Mouse (Mus musculus) induced T-regulatory cell, adult 2 months (primary cell): Measurements from ENCODE around the gene Aire.

Experiments
- DNase-seq: peaks from one replicate; pipeline ENCODE4 v3.0.0-alpha.2; 2012; ENCODE audit warnings: low read depth

Gene Aire

DNA sequence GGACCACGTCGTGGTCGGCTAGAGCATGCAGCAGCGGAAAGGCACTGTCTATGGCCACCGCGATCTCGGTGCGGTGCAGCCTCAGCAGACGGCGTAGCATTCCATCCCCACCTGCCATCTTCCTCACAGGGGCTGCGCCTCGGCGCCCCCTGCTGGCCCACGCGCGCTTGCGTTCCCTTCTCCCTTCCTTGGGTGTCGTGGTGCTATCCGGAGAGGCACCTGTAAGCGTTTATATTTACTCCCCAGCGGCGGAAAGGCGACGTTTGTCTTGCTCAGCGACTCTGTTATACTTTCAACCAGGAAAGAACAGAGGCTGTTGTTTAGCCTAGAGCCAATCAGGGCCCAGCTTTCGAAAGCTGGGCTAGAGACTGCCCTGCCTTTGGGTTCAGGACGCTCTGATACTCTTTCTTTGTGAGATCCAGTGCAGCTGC lies at the start of gene Aire:
TSS of gene Aire (minus strand) at position 205 of the 431 bp plus-strand sequence.
- DNase-seq, result peak; percentile 85

GRCm38 (mm10) chr10:78092725-78093029 lies 49.3 kb upstream of the Aire start:
- peak; percentile 84 for DNase-seq

DNA sequence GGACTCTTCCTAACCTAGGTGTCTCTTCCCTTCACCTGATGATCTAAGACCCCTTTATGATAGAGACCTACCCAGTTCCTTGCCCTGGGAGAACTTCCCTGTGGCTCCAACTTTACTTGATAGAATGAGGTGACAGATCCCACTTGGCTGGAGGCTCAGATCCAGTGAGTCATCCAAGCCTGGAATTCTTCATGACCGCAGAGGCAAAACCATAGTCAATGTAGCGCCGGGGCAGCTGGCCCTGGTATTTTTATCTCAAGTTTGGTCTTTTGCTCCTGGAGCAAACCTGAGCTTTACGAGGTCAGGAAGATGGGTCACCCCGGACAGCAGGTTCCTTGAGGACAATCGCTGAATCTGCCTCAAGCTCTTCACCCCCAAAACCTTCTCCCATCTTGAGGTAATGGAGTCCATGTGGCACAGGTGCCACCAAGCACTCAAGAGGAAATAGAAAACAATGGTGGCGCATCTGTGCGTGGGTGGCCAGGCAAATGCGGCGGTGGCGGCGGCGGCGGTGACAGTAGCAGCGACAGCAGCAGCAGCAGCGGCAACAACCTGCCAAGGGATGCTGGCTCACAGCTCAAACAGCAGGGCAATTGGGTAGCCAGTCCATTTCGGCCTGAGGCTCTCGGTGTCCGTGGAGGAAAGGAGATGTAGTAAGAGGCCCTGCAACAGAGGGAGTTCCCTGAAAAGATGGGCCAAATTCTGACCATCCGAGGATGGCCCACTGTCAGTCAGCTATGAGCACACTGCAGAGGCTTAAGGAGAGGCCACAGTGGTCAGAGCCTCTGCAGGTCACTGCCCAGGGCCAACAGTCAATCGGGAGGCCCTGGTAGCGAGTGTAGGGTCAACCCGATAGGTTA lies 48.7 kb upstream of the Aire start:
- DNase-seq, result peak; percentile 55

DNA sequence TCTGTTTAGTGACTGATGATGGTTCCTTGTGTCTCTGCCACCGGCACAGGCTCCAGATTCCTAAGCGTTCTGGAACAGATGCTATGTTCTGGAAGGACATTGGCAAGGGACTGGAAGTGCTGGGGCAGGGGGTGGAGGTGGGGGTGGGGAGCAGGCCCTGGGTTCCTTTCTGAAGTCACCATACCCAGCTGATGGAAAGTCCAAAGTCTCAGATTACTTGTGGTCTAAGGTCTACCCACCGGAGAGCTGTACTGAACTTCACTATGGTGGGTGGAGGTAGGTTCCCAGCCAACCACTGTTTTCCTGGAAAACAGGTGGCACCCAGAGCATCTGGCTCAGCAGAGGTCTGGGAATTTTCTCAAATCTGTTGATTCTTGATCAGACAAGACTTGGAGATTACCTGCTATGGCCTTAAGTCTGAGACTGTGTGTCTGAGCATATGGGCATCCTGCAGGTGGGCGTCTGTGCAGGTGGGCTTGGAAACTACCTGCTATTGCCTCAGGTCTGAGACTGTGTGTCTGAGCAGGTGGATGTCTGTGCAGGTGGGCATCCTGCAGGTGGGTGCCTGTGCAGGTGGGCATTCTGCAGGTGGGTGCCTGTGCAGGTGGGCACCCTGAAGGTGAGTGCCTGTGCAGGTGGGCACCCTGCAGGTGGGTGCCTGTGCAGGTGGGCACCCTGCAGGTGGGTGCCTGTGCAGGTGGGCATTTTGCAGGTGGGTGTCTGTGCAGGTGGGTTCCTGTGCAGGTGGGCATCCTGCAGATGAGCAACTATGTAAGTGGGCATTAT lies 47.5 kb upstream of the Aire start:
- DNase-seq, result no peak

DNA sequence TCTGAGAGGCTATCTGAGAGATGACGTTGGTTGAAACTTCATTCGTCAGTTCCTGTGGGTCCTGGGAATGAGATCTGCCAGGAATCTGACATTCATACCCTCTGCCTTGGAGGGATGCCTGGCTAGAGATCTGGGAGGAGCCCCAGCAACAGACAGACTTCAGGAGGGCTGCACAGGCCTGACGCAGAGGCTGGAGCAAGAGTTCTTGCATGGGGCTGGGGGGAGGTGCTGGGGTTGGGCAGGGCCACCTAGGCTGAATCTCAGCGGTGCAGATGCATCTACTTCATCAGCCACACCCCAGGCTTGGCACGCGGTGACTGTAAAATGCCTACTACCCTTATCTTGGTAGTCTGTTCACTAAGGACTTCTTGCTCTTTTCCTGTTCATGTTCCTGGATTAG lies 46.8 kb upstream of the Aire start:
- DNase-seq, result peak; percentile 52

- peak; percentile 81 for DNase-seq
These were observed 43.7 kb upstream of the Aire start for GRCm38 (mm10) chr10:78087101-78087511.

GRCm38 (mm10) chr10:78086444-78087061 lies 43.1 kb upstream of the Aire start:
- DNase-seq, result peak; percentile 91

DNA sequence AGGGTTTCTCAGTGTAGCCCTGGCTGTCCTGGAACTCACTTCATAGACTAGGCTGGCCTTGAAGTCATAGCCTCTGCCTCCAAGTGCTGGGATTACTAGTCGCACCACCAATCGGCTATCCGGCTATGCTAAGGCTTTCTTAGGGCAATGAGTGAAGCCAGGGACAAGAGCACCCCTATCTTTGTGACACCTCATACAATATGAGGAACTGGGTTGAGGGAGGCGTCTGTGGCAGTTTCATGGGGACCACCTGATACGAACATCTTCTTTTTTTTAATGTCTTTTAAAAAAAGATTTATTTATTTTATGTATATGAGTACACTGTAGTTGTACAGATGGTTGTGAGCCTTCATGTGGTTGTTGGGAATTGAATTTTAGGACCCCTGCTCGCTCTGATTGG lies 42.3 kb upstream of the Aire start:
- DNase-seq, result peak; percentile 13

- DNase-seq, result peak; percentile 16
These were observed 40.7 kb upstream of the Aire start for GRCm38 (mm10) chr10:78084073-78084472.

GRCm38 (mm10) chr10:78079955-78080591 lies 36.7 kb upstream of the Aire start:
- DNase-seq, result no peak

DNA sequence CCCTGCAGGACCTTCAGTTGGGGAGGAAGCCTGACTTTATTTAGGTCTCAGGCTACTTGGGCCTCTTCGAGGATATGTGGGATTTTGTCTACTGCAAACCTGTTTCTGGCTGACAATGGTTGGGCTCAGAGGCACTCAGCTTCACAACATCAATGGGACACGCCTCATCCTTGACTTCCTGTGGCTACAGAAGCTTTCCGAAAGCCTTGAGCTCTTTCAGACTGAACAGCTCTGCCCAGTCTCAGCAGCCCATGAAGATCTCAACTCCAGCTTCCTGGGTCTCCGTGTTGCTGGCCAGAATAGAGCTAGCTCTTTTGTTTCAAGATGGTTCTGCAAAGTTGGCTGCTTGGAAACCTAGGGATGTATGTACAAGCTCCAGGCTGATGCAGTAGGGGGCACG lies 34.9 kb upstream of the Aire start:
- DNase-seq, result peak; percentile 51

- no peak for DNase-seq
These were observed 34.5 kb upstream of the Aire start for GRCm38 (mm10) chr10:78077862-78078261.

- DNase-seq, result peak; percentile 82
These were observed 31.6 kb upstream of the Aire start for GRCm38 (mm10) chr10:78074977-78075376.

DNA sequence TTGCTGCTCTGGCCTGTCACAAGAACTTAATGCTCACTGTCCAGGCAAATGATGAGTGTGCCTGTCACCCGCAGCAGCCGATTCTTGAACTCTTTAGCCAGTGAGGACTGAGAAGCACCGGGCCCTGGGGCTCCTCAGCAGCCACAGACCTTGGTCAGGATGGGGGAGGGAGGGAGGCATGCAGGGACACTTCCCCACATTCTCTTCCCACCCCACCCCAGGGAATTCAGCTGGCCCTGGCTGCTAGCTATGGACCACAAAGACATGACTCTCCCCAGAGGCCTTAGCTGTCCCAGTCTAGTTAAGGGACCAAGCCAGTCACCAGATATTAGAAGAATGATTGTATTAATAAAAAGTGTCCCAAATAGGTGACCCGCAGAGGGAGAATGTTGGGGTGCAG lies 30.7 kb upstream of the Aire start:
- DNase-seq, result no peak

DNA sequence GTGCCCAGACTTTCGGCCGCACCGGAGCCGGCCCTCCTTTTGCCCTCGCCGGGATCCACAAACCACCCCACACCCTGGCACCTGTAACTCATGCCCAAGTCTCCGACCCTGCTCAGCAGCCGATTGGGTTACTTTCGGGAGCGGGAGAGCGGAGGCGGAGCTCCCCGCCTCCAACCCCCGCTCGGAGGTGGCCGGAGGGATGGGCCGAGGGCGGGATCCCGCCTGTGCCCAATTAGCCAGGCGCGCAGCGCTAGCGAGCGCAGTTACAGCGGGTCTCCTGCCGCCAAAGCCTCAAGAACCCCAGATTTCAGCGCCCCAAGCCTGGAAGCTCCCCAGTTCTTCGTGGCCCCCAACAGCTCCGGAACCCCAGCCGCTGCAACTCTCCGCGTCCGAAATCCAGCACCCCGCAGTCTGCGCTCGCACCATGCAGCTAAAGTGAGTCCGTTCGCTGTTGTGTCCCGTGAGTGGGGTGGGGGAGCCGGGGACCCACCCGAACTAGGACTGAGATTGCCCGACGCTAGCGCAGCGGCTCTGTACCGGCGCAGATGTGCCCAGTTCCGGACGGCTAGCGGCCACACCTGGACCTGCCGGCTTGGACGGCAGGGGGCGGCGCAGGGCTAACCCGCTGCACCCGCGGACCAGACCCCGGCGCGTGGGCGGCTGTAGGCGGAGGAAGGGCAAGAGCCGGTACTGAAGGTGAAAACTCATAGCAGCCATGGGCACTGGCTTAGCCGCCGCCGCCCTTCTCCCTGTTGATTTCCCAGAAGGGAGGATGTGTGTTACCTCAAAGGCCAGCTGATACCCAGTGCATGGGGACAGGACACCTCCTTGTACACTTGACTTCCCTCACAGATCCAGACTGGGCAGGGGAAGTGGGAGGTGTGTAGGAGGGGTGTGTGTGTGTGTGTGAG lies 25.9 kb upstream of the Aire start, which contains the start of gene Icosl:
TSS of gene Icosl (plus strand) at position 202 of the 911 bp plus-strand sequence.
- DNase-seq, result peak; percentile 82

GRCm38 (mm10) chr10:78068541-78068940 lies 25.1 kb upstream of the Aire start:
- no peak for DNase-seq

DNA sequence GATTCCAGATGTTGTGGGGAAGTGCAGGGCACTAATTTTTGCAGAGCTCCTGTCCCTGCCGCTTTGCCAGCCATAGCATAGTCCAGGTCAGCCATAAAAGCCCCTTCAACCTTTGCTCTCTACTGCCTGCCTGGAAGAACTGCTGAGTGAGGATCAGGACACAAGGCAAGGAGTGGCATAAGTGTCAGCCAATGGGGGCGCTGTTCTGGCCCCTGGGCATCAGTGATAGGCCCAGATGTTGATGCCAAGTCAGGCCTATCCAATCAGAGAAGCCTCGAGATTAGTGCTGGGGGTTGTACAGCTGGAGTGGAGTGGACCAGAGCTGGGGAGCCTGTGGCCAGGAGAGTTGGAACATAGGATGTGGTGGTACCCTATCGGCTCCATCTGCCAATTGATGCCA lies 23.8 kb upstream of the Aire start:
- peak; percentile 55 for DNase-seq

DNA sequence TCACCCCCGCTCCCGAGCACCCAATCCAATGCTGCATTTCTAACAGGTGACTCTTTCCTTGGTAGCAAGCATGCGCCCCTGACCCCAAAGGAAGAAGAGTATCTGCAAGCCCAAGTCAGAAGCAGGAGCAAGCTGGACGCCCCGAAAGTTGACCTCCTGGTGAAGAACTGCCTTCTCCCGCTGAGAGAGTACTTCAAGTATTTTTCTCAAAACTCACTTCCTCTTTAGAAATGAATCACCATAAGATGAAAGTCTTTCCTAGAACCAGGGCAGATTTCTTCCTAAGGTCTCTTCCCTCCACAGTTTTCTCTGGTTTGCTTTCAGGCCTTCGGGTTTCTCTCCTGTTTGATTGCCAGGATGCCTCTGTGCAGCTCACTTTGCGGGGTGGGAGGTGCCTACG lies 19.7 kb upstream of the Aire start:
- DNase-seq, result no peak

DNA sequence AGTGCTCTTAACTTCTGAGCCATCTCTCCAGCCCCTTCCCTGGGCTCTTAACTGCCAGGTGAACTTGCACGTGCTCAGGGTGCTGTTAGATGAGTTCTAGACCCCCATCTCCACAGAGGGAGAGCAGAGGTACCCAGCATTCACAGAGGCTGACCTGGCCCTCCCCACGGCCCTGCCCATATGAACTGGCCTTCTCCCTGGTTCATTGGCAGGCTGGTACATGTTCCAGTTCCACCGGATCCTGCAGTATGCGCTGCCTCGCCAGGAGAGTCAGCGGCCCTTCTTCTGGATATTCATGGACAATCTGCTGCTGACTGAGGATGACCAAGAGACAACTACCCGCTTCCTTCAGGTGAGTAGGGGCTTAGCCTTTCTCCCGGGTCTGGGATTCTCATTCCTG lies 13.6 kb upstream of the Aire start:
- DNase-seq, result no peak

DNA sequence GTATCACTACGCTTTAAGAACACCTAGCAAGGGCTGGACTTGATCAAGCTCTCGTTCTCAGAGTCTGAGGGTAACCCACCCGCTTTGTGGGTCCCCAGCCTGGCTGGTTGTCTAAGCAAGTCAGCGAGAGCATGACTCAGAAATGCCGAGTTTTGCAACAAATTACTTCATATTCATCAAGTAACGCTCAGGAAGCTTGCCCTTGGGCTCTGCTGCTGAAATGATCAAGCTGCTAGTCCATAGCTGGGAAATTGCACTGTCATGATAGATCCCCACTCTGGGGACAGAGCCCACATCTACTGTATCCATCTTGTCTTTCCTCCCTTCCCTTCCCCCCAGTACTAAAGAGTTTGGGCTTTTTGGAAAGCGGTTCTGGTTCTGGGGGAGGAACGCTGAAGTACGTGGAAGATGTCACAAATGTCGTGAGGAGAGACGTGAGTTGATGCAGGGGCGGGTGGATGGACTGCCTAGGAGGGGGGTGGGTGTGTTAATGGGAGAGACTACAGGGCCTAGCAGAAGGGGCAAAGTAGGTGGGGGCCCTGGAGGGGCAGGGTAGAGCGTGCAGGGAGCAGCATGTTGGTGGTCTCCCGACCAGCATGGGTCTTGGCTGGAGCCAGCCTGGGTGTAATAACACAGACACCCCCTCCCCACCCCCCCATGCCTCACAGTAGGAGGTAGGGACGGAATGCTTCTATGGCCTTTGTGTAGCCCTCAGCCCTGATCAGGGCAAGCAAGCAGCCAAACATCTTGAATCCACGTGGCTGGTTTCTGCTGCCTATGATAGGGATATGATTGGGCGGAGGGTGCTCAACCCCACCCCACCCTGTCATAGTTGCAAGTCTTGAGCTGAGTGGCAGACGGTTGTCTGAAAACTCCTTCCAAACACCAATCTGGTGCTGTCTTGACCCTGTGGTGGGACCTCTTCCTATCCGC lies 11.5 kb upstream of the Aire start:
- DNase-seq, result no peak
